Mouse (Mus musculus) hindbrain, embryonic 14.5 days (tissue): Measurements from ENCODE around the gene 1110004F10Rik. TPM values are rescaled to one million over a fixed set of nuclear protein-coding genes. Genes with fewer than 3 reads are reported as not detected.

Experiments used
- ATAC-seq: fragments of 200-750 bp; cut with Nextera tagmentation; 2 replicates; pipeline ENCODE4 v1.8.0; 2017; ENCODE audit warnings: moderate number of reproducible peaks, mild to moderate bottlenecking, moderate TSS enrichment, moderate library complexity; ENCODE audit not compliant: low FRiP score
- DNase-seq: peaks from one replicate; pipeline ENCODE4 v3.0.0-alpha.2; 2015; ENCODE audit warnings: low spot score
- H3K27ac ChIP-seq: fragments of 300-500 bp; sonication (generic); 2 replicates; pipeline ENCODE4 v1.5.1; 2014; ENCODE audit warnings: mild to moderate bottlenecking, moderate library complexity
- H3K27me3 ChIP-seq: fragments of 300-500 bp; sonication (generic); 2 replicates; pipeline ENCODE4 v1.6.1; 2014; ENCODE audit warnings: mild to moderate bottlenecking, low read length, mixed read lengths; ENCODE audit not compliant: control insufficient read depth, insufficient read depth
- H3K36me3 ChIP-seq: fragments of 300-500 bp; sonication (generic); replicated peaks from 2 replicates; pipeline ENCODE4 v1.6.1; 2014; ENCODE audit not compliant: control insufficient read depth, insufficient read depth
- H3K4me1 ChIP-seq: fragments of 300-500 bp; sonication (generic); replicated peaks from 2 replicates; pipeline ENCODE4 v1.6.1; 2014; ENCODE audit warnings: antibody characterized with exemption, low read length, mixed read lengths; ENCODE audit not compliant: control insufficient read depth, insufficient read depth
- H3K4me2 ChIP-seq: fragments of 300-500 bp; sonication (generic); replicated peaks from 2 replicates; pipeline ENCODE4 v1.6.1; 2014; ENCODE audit warnings: mild to moderate bottlenecking, moderate library complexity
- H3K4me3 ChIP-seq: fragments of 300-500 bp; sonication (generic); replicated peaks from 2 replicates; pipeline ENCODE4 v1.5.1; 2014; ENCODE audit warnings: mild to moderate bottlenecking, low read length
- H3K9ac ChIP-seq: fragments of 300-500 bp; sonication (generic); 2 replicates; pipeline ENCODE4 v1.6.1; 2014
- H3K9me3 ChIP-seq: fragments of 300-500 bp; sonication (generic); 2 replicates; pipeline ENCODE4 v1.6.1; 2016; ENCODE audit warnings: low read length; ENCODE audit not compliant: control insufficient read depth
- WGBS: fragments of 180-500 bp; shearing (Covaris S2); extraction: QIAGEN DNeasy Blood & Tissue Kit; methylation state at CpG from one replicate; pipeline ENCODE4 v1.1.7; 2014; 5-methylcytosine and 5-hydroxymethylcytosine counted together
- polyA plus RNA-seq: library from polyadenylated mRNA; unstranded; fragments of >200 nt; fragmentation: Nextera tagmentation; extraction: Ambion mirVana; gene quantifications from 2 replicates; pipeline ENCODE4 v1.2.1, GENCODE M21; 2014

Gene 1110004F10Rik
- 316 and 322 TPM in 2 replicates for polyA plus RNA-seq

DNA sequence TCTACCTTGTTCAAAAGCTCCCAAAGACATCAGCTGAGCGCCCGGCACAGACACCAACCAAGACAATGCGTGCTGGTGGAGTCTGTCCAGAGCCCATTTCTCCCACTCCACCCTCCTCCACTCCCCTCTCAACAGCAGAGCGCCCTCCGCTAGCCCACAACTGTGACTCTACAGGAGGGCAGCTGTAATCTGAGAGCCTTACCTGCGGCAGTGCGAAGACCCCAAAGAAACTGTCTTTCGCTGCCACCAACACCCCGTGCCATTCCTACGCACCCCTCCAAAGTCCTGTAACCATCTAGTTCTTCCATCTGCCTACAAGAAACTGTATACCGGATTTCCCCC, at the start of gene 1110004F10Rik:
Gene 1110004F10Rik, plus strand, starts transcription at position 202 of the 342 bp plus-strand sequence.
- DNase-seq (no peak), ATAC-seq (no peak; the same call in 1 of the 2 replicates)
- no peaks in the 10 kb centered on the region for H3K9me3 ChIP-seq
- no peak within 1 kb of the TSS for H3K27ac ChIP-seq
- H3K4me3 ChIP-seq: peak within 1 kb of the TSS; percentile 34
- peak within 1 kb of the TSS; percentile 55 for H3K9ac ChIP-seq
- peaks cover 68% of the 10 kb centered on the region for H3K27me3 ChIP-seq
- peak within 1 kb of the TSS; percentile 97 for H3K4me2 ChIP-seq
- H3K4me1 ChIP-seq: peaks cover 23% of the 10 kb centered on the region; the same call in 1 of the 2 replicates
- WGBS: 2% methylated on average over 11 of the region's 11 CpGs
- H3K36me3 ChIP-seq: no peaks in the 10 kb centered on the region

DNA sequence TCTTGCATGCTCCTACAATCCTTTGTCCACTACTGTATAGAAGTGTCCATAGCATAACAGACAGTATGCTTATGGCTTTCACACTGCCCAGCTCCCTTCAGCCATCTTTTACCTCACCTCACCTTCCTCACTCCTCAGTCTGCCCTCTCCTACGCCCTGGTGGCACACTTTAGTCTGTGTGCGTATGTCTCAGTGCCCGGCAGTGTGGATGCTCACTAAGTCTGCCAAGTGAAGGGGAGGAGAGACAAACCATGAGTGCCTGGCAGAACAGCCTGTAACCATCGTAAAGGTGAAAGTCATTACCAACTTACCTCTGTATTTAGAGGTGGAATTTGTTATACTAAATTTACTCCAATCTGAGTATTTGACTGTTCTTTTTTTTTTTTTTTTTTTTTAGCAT, 36.5 kb upstream of the 1110004F10Rik start:
- no peaks in the 10 kb centered on the region for H3K9me3 ChIP-seq
- H3K4me3 ChIP-seq: no peak overlapping the region
- H3K9ac ChIP-seq: no peak overlapping the region
- no peak overlapping the region for H3K27ac ChIP-seq
- no peaks in the 10 kb centered on the region for H3K27me3 ChIP-seq
- ATAC-seq (no peak), DNase-seq (no peak)
- H3K36me3 ChIP-seq: no peaks in the 10 kb centered on the region
- WGBS: 89% methylated on average over 4 of the region's 4 CpGs
- H3K4me1 ChIP-seq: no peaks in the 10 kb centered on the region
- H3K4me2 ChIP-seq: no peak overlapping the region

- no peaks in the 10 kb centered on the region for H3K9me3 ChIP-seq
- H3K27me3 ChIP-seq: peaks cover 40% of the 10 kb centered on the region
- no peak overlapping the region for H3K27ac ChIP-seq
- 45% methylated on average over 3 of the region's 3 CpGs for WGBS
- peak overlapping the region; percentile 96 for H3K4me2 ChIP-seq
- 0 out of 2 replicates have a peak overlapping the region, but pooled peaks have one; percentile 39 for H3K4me3 ChIP-seq
- no peak for DNase-seq
- no peak for ATAC-seq
- peaks cover 30% of the 10 kb centered on the region; the same call in 1 of the 2 replicates for H3K4me1 ChIP-seq
- H3K9ac ChIP-seq: no peak overlapping the region
- H3K36me3 ChIP-seq: no peaks in the 10 kb centered on the region
Observed at GRCm38 (mm10) chr7:116029991-116030390, 9.2 kb upstream of the 1110004F10Rik start.

DNA sequence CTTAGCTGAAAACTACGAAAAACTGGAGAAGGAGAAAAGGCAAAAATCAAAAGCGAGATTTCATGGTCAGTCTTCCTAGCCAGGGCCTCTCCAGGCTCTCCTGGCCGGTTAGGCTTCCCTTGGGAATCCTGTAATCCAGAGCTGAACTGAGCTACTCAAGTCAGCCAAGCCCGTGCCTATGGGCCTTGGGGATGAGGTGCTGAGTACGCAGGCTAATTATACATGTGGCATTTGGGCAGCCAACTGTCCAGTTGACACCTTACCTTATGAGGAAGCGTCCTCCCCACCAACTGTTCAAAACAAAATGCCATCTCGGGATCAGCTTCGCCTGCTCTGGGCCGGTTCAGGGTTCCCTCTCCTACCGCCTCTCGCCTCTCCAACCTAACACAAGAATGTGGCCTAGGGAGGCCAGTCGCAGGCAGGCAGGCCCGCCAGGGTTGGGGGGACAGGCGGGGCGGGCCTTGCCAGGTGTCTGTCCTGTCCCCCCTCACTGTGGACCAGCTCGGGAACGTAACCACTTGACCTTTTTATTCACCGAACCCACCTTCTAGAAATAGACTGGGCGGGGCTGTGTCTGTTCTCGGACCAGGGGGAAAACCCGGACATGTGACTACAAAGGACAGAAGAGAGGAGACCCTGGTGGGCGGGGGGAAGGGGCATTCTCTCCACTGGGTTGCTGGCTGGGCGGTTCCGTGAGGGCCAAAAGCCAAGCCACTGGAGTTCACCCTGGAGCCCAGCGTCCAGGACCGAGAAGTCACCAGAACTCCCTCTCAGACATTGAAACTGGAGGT, 8.4 kb upstream of the 1110004F10Rik start:
- peak overlapping the region; percentile 69 for H3K9ac ChIP-seq
- H3K27ac ChIP-seq: peak overlapping the region; percentile 68; the same call in 1 of the 2 replicates
- DNase-seq: no peak
- no peaks in the 10 kb centered on the region for H3K9me3 ChIP-seq
- ATAC-seq: no peak
- H3K27me3 ChIP-seq: peaks cover 48% of the 10 kb centered on the region
- no peaks in the 10 kb centered on the region for H3K36me3 ChIP-seq
- H3K4me3 ChIP-seq: peak overlapping the region; percentile 39
- H3K4me2 ChIP-seq: peak overlapping the region; percentile 96
- WGBS: 10% methylated on average over 26 of the region's 26 CpGs
- peaks cover 30% of the 10 kb centered on the region; the same call in 1 of the 2 replicates for H3K4me1 ChIP-seq

GRCm38 (mm10) chr7:116031388-116031717, 7.8 kb upstream of the 1110004F10Rik start:
- DNase-seq (no peak), ATAC-seq (no peak)
- H3K4me3 ChIP-seq: peak overlapping the region; percentile 39
- no peaks in the 10 kb centered on the region for H3K36me3 ChIP-seq
- 0% methylated on average over 14 of the region's 14 CpGs for WGBS
- peak overlapping the region; percentile 68 for H3K27ac ChIP-seq
- peaks cover 54% of the 10 kb centered on the region for H3K27me3 ChIP-seq
- peak overlapping the region; percentile 96 for H3K4me2 ChIP-seq
- H3K9ac ChIP-seq: peak overlapping the region; percentile 69
- no peaks in the 10 kb centered on the region for H3K9me3 ChIP-seq
- peaks cover 30% of the 10 kb centered on the region; the same call in 1 of the 2 replicates for H3K4me1 ChIP-seq

DNA sequence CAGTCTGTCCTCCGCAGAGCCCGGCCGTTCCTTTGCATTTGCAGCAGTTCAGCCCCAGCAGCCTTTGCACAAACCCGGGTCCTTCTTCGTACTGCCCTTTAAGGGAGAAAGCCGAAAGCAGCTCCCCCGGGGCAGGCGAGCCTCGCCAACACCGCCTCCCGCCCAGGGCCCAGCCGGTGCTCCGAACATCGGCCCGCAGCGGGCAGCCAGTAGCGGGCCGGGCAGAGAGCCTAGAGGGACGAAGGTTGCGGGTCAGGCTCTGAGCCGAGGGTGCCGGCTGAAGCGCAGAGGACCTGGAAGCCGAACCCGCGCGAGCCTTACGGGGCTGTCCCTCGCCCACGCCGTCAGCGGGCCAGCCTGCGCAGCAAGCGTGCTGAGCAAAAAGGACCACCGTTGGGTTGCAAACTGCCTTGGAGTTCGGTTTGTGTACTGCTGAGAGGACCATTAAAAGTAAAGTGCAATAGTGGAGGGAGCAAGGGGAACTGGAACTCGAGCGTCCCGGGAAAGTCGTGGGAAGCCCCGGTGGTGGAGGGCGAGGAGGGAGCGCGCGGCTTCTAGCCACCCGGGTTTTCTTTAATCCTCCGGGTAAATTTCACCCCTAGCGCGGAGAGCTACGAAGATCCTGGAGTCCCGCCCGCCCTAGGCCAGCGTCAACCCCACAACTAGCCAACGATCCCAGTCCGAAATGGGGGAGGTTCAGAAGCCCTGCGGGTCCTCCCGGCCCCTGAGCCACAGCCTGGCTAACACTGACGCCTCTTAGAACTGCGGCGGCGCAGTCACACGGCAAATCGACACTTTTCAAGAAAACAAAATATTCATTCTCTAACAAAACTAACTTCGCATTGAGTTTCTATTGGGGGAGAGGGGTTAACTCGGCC, 7.2 kb upstream of the 1110004F10Rik start:
- Histone ChIP-seq H3K27ac (peak overlapping the region; percentile 68), H3K36me3 (no peaks in the 10 kb centered on the region), H3K9me3 (no peaks in the 10 kb centered on the region), H3K27me3 (peaks cover 60% of the 10 kb centered on the region), H3K4me3 (peak overlapping the region; percentile 39), H3K4me1 (peaks cover 30% of the 10 kb centered on the region; the same call in 1 of the 2 replicates), H3K9ac (peak overlapping the region; percentile 69), H3K4me2 (peak overlapping the region; percentile 96)
- under 1% methylated on average over 65 of the region's 65 CpGs for WGBS
- ATAC-seq (peak; percentile 51; the same call in 1 of the 2 replicates), DNase-seq (no peak)

GRCm38 (mm10) chr7:116032596-116033307, 6.4 kb upstream of the 1110004F10Rik start:
- WGBS: 0% methylated on average over 11 of the region's 11 CpGs
- Histone ChIP-seq H3K4me1 (peaks cover 30% of the 10 kb centered on the region; the same call in 1 of the 2 replicates), H3K9me3 (no peaks in the 10 kb centered on the region), H3K27ac (peak overlapping the region; percentile 68), H3K9ac (peak overlapping the region; percentile 69), H3K4me3 (peak overlapping the region; percentile 48), H3K27me3 (peaks cover 68% of the 10 kb centered on the region), H3K4me2 (peak overlapping the region; percentile 96), H3K36me3 (no peaks in the 10 kb centered on the region)
- DNase-seq (peak; percentile 85), ATAC-seq (no peak)

- H3K27ac ChIP-seq: peak overlapping the region; percentile 68
- H3K27me3 ChIP-seq: peaks cover 76% of the 10 kb centered on the region
- peak; percentile 66 for ATAC-seq
- H3K4me3 ChIP-seq: peak overlapping the region; percentile 48
- no peaks in the 10 kb centered on the region for H3K36me3 ChIP-seq
- H3K4me2 ChIP-seq: peak overlapping the region; percentile 95
- H3K4me1 ChIP-seq: peaks cover 34% of the 10 kb centered on the region; the same call in 1 of the 2 replicates
- H3K9ac ChIP-seq: peak overlapping the region; percentile 61
- WGBS: under 1% methylated on average over 46 of the region's 54 CpGs
- H3K9me3 ChIP-seq: no peaks in the 10 kb centered on the region
- no peak for DNase-seq
Observed at GRCm38 (mm10) chr7:116033371-116034241, 5.6 kb upstream of the 1110004F10Rik start.
